Mouse (Mus musculus) brown adipose tissue, adult 24 weeks (tissue): ENCODE measurements around the gene Wnk3. TPM values are rescaled to one million over a fixed set of nuclear protein-coding genes. Genes with fewer than 3 reads are reported as not detected.

Experiments used
- polyA plus RNA-seq: library from polyadenylated mRNA; stranded (reverse); fragments of >200 nt; gene quantifications from 2 replicates; pipeline ENCODE4 v1.2.4, GENCODE M21; 2012; ENCODE audit not compliant: missing spikeins, insufficient read depth, insufficient read length

Wnk3 gene
- polyA plus RNA-seq, 1 experiment: not detected

Other genes with a start within 250 kb of the Wnk3 start
- 9.8 and 10.3 TPM in 2 replicates for gene Gnl3l, start 180.8 kb upstream of the Wnk3 start, polyA plus RNA-seq
- 1.8 and 2.4 TPM in 2 replicates for gene Fgd1, start 151.9 kb upstream of the Wnk3 start, polyA plus RNA-seq
- gene Tsr2, start 101.5 kb upstream of the Wnk3 start, polyA plus RNA-seq: 9.0 and 12.6 TPM in 2 replicates
- gene Fam120c, start 146.1 kb downstream of the Wnk3 start, polyA plus RNA-seq: 3.3 and 5.4 TPM in 2 replicates